Mouse (Mus musculus) urinary bladder, postnatal 36 days (tissue): ENCODE data around the gene Snrk.
A peak's percentile ranks its signal among the peaks of the same experiment; 100 is the strongest.

Experiments
- DNase-seq, 2 experiments: peaks; one replicate each; pipeline ENCODE4 v3.0.0; 2022; ENCODE audit warnings: low spot score in 2 of 2, mixed read lengths in 1 of 2

Gene Snrk

GRCm38 (mm10) chr9:122107701-122108375 is 9.2 kb upstream of the Snrk start:
- DNase-seq, result no peak

DNA sequence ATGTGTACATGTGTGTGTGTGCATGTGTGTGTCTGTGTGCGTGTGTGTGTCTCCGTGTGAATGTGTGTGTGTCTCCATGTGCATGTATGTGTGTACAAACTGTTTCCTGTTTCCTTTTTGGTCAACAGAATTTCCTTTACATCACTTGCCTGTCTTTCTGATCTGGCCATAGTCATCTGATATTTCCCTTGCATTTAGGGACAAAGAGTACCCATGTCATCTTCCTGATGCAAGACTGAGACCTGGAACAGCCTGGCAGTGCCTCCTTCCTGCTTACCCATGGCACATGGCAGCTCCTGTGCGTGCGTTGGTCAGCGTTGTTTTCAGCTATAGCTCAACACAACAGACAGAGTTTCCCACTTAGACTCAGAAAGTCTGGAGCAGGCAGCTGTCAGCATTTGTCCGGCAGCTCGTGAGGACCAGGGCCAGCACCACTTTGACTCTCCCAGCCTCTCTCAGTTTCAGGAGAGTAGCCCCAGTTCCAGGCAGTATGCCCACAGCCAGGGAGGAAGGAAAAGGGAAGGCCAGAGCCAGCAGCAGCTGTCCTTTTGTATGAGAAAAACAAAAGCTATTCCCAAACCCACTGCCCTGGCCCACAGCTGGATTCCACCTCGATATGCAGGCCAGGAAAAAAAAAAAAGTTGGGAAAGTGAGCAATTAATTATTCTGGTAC is 7.4 kb upstream of the Snrk start:
- peak in 1 of 2 experiments; percentile 57 for DNase-seq

DNA sequence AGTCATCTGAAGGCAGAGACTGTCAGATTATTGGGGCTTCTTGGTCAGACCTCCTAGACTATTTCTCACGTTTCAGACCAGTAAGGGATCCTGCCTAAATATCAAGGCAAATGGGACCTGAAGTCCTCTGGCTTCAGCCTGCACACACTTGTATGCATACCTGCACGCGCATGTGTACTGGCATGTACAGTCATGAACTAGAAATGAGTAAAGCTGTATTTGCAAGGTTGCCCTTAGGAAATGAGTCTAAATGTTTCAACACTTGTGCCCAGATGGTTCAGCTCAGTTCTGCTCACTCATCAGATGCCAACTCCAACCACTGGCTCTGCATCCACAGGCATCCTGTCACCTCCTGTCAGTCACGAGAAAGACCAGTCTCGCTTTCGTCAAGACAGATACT is 6.6 kb upstream of the Snrk start:
- no peak for DNase-seq

- DNase-seq, result no peak
Measured at GRCm38 (mm10) chr9:122110921-122111320, 6.1 kb upstream of the Snrk start.

DNA sequence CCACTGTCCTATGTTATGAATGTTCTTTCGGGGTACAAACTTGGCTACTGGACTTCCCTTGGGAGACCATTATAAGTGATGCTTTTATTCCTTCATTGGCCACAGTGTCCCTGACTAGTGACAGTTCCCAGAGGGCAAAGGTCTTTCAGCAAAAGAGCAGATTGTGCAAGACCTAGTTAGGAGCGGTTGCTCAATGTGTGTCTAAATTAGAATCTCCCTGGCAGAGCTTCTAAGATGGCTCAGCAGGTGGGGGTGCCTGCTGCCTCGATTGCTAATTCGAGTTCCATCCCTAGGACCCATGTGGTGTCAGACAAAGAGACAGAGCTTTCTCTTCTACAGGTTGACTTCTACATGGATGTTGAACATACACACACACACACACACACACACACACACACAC is 1.5 kb upstream of the Snrk start:
- DNase-seq, result peak in 1 of 2 experiments; percentile 40

DNA sequence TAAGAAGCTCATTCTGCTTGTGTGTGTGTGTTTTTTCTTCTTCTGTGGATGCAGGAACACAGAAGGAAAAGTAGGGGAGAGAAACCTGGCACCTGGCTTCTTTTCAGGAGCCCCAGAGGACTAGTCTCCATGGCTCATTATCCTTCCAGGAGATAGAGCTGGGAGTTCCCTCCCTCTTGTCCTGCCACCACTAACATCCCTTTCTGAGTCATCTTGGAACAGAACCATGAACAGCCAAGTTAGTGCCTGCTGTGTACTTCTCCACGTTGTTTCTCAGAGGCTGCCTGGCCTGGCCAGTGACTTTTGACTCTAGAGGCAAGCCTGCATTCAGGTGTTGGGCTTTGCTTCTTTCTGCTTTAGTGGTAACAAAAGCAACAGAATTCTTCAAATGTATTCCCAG is 707 bp upstream of the Snrk start:
- DNase-seq, result no peak

GRCm38 (mm10) chr9:122117692-122118529 is 845 bp downstream of the Snrk start:
- DNase-seq, result no peak

GRCm38 (mm10) chr9:122120089-122120488 is 3.0 kb downstream of the Snrk start:
- DNase-seq, result peak in 1 of 2 experiments; percentile 58

- DNase-seq, result no peak
Measured at GRCm38 (mm10) chr9:122122113-122122512, 5.0 kb downstream of the Snrk start.

GRCm38 (mm10) chr9:122123181-122123580 is 6.1 kb downstream of the Snrk start:
- no peak for DNase-seq

- DNase-seq, result no peak
Measured at GRCm38 (mm10) chr9:122125723-122126290, 8.7 kb downstream of the Snrk start.

- no peak for DNase-seq
Measured at GRCm38 (mm10) chr9:122126790-122127189, 9.7 kb downstream of the Snrk start.

GRCm38 (mm10) chr9:122127271-122127785 is 10.3 kb downstream of the Snrk start:
- DNase-seq, result no peak

DNA sequence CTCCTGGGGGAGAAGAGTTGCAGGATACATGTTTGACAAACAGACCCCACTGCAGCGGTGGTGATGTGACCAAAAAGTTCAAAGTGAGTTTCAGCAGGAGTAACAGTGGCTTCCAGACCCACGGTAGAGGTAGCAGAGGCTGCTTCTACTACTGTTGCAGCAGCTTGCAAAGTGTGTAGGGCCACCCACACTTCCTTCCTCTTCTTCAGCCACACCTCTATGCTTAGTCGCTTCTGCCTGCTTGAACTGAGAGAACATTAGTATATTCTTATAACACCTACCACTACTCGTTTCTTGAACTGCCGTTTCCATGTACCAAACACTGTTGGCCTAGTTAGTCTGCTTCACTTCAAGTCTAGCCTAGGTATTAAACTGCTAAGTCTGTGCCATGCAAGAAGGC is 11.6 kb downstream of the Snrk start:
- no peak for DNase-seq

- no peak for DNase-seq
Measured at GRCm38 (mm10) chr9:122130666-122131065, 13.6 kb downstream of the Snrk start.

DNA sequence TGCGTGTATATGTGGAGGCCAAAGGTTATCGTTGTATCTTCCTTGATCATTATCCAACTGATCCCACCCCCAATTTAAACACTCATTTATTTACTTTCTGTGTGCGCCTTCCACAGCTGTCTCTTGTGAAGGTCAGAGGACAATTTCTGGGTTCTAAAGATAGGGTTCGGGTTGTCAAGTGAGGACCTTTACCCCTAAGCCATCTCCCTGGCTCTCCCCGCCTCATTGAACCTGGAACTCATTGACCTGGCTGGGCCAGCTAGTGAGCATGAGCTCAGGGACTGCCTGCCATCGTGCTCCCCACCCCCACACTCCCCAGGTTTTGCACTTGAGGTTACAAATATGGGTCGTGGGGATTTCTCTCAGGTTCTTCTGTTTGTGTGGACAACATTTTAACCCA is 15.1 kb downstream of the Snrk start:
- no peak for DNase-seq

GRCm38 (mm10) chr9:122135095-122135884 is 18.2 kb downstream of the Snrk start:
- no peak for DNase-seq

GRCm38 (mm10) chr9:122135885-122136170 is 18.8 kb downstream of the Snrk start:
- DNase-seq, result no peak

- DNase-seq, result no peak
Measured at GRCm38 (mm10) chr9:122137960-122138359, 20.9 kb downstream of the Snrk start.

DNA sequence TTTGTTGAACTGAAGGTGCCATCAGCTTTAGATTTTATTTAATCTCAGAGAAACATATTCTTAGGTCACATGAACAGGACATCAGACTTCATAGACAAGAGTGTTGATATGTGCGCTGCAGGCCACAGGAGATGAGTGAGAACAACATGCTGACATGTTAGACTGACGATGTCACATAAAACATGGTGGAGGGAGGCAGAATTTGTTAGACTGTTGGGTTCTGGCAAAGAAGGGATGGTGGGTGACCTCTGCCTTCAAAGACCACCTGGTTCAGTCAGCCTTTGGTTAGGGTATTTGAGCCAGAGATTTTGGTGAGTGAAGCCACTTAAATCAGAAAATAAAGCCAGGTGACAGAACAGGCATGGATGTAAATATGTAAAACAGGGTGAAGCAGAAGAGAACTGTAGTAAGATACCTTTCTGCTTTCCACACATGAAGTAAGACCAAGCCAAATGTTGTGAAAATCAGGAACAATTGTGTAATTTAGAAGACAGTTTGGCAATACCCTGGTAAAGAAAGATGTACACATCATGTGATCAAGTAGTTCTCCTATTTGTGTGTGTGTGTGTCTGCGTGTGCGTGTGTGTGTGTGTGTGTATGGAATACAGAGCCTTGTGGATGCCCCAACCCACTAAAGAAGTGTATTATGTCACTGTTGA is 21.4 kb downstream of the Snrk start:
- no peak for DNase-seq

- DNase-seq, result no peak
Measured at GRCm38 (mm10) chr9:122139236-122139635, 22.2 kb downstream of the Snrk start.
